Mouse (Mus musculus): ENCODE data around the gene Plcb1. TPM values are rescaled to one million over a fixed set of nuclear protein-coding genes. Genes with fewer than 3 reads are reported as not detected.

The Plcb1 gene
- polyA plus RNA-seq, 1 experiment = 0.55 TPM

GRCm38 (mm10) chr2:134851189-134852171, 65.6 kb downstream of the Plcb1 start:
- Histone ChIP-seq H3K79me3 (ENCODE audit: low read depth) (no peaks in the 10 kb centered on the region), H3K4me3 (ENCODE audit: insufficient read depth, poor library complexity, severe bottlenecking) (no peak overlapping the region), H3K36me3 (ENCODE audit: control insufficient read depth, insufficient read depth) (no peaks in the 10 kb centered on the region), H3K79me2 (ENCODE audit: control insufficient read depth, insufficient read depth) (no peaks in the 10 kb centered on the region), H3ac (ENCODE audit: control insufficient read depth, insufficient read length, low read depth) (no peak overlapping the region), H3K27me3 (ENCODE audit: control insufficient read depth, insufficient read depth, insufficient read length) (no peaks in the 10 kb centered on the region)
- TF ChIP-seq USF1 (IDR thresholded peaks at IDR 0.05; ENCODE audit: low read depth) = no peak
- no peak for TF ChIP-seq CTCF (IDR thresholded peaks at IDR 0.05; ENCODE audit: control insufficient read depth, insufficient read depth, insufficient read length)
- no peak for TF ChIP-seq MYOD1 (IDR thresholded peaks at IDR 0.05; ENCODE audit: control insufficient read depth, insufficient read length, low read depth)
- TF ChIP-seq CEBPB (IDR thresholded peaks at IDR 0.05; ENCODE audit: low read depth) = peak; percentile 79
- no peak for TF ChIP-seq MAX (IDR thresholded peaks at IDR 0.05)

- no peaks in the 10 kb centered on the region for H3K79me3 ChIP-seq (ENCODE audit: low read depth)
- H3K27me3 ChIP-seq (ENCODE audit: control insufficient read depth, insufficient read depth, insufficient read length) = no peaks in the 10 kb centered on the region
- H3ac ChIP-seq (ENCODE audit: control insufficient read depth, insufficient read length, low read depth) = no peak overlapping the region
- no peak overlapping the region for H3K4me3 ChIP-seq (ENCODE audit: insufficient read depth, poor library complexity, severe bottlenecking)
- TF ChIP-seq CEBPB (IDR thresholded peaks at IDR 0.05; ENCODE audit: low read depth) (no peak), MAX (IDR thresholded peaks at IDR 0.05) (no peak), MYOD1 (IDR thresholded peaks at IDR 0.05; ENCODE audit: control insufficient read depth, insufficient read length, low read depth) (no peak), FOSL1 (IDR thresholded peaks at IDR 0.05; ENCODE audit: insufficient read depth, low read length, poor library complexity, severe bottlenecking) (no peak), USF1 (IDR thresholded peaks at IDR 0.05; ENCODE audit: low read depth) (no peak), MYOG (IDR thresholded peaks at IDR 0.05; ENCODE audit: control insufficient read depth, extremely low read depth, insufficient read length) (no peak), CTCF (IDR thresholded peaks at IDR 0.05; ENCODE audit: control insufficient read depth, insufficient read depth, insufficient read length) (no peak)
- H3K79me2 ChIP-seq (ENCODE audit: control insufficient read depth, insufficient read depth) = no peaks in the 10 kb centered on the region
- H3K36me3 ChIP-seq (ENCODE audit: control insufficient read depth, insufficient read depth) = no peaks in the 10 kb centered on the region
Observed at GRCm38 (mm10) chr2:134856239-134856638, 70.4 kb downstream of the Plcb1 start.

GRCm38 (mm10) chr2:134856691-134857090, 70.8 kb downstream of the Plcb1 start:
- TF ChIP-seq MYOD1 (IDR thresholded peaks at IDR 0.05; ENCODE audit: control insufficient read depth, insufficient read length, low read depth) (no peak), CTCF (IDR thresholded peaks at IDR 0.05; ENCODE audit: control insufficient read depth, insufficient read depth, insufficient read length) (no peak), CEBPB (IDR thresholded peaks at IDR 0.05; ENCODE audit: low read depth) (no peak), MAX (IDR thresholded peaks at IDR 0.05) (no peak), FOSL1 (IDR thresholded peaks at IDR 0.05; ENCODE audit: insufficient read depth, low read length, poor library complexity, severe bottlenecking) (no peak), USF1 (IDR thresholded peaks at IDR 0.05; ENCODE audit: low read depth) (no peak), MYOG (IDR thresholded peaks at IDR 0.05; ENCODE audit: control insufficient read depth, extremely low read depth, insufficient read length) (no peak)
- Histone ChIP-seq H3K36me3 (ENCODE audit: control insufficient read depth, insufficient read depth) (no peaks in the 10 kb centered on the region), H3ac (ENCODE audit: control insufficient read depth, insufficient read length, low read depth) (no peak overlapping the region), H3K4me3 (ENCODE audit: insufficient read depth, poor library complexity, severe bottlenecking) (no peak overlapping the region), H3K79me3 (ENCODE audit: low read depth) (no peaks in the 10 kb centered on the region), H3K27me3 (ENCODE audit: control insufficient read depth, insufficient read depth, insufficient read length) (no peaks in the 10 kb centered on the region), H3K79me2 (ENCODE audit: control insufficient read depth, insufficient read depth) (no peaks in the 10 kb centered on the region)

- Histone ChIP-seq H3ac (ENCODE audit: control insufficient read depth, insufficient read length, low read depth) (no peak overlapping the region), H3K36me3 (ENCODE audit: control insufficient read depth, insufficient read depth) (no peaks in the 10 kb centered on the region), H3K79me2 (ENCODE audit: control insufficient read depth, insufficient read depth) (no peaks in the 10 kb centered on the region), H3K27me3 (ENCODE audit: control insufficient read depth, insufficient read depth, insufficient read length) (no peaks in the 10 kb centered on the region), H3K4me3 (ENCODE audit: insufficient read depth, poor library complexity, severe bottlenecking) (no peak overlapping the region), H3K79me3 (ENCODE audit: low read depth) (no peaks in the 10 kb centered on the region)
- TF ChIP-seq MYOD1 (IDR thresholded peaks at IDR 0.05; ENCODE audit: control insufficient read depth, insufficient read length, low read depth) (no peak), CEBPB (IDR thresholded peaks at IDR 0.05; ENCODE audit: low read depth) (no peak), MYOG (IDR thresholded peaks at IDR 0.05; ENCODE audit: control insufficient read depth, extremely low read depth, insufficient read length) (no peak), MAX (IDR thresholded peaks at IDR 0.05) (no peak), CTCF (IDR thresholded peaks at IDR 0.05; ENCODE audit: control insufficient read depth, insufficient read depth, insufficient read length) (no peak), USF1 (IDR thresholded peaks at IDR 0.05; ENCODE audit: low read depth) (no peak), FOSL1 (IDR thresholded peaks at IDR 0.05; ENCODE audit: insufficient read depth, low read length, poor library complexity, severe bottlenecking) (no peak)
Observed at GRCm38 (mm10) chr2:134864985-134865645, 79.2 kb downstream of the Plcb1 start.

GRCm38 (mm10) chr2:134867381-134867780, 81.5 kb downstream of the Plcb1 start:
- H3K79me2 ChIP-seq (ENCODE audit: control insufficient read depth, insufficient read depth) = no peaks in the 10 kb centered on the region
- H3K4me3 ChIP-seq (ENCODE audit: insufficient read depth, poor library complexity, severe bottlenecking) = no peak overlapping the region
- no peaks in the 10 kb centered on the region for H3K79me3 ChIP-seq (ENCODE audit: low read depth)
- no peak overlapping the region for H3ac ChIP-seq (ENCODE audit: control insufficient read depth, insufficient read length, low read depth)
- TF ChIP-seq MYOD1 (IDR thresholded peaks at IDR 0.05; ENCODE audit: control insufficient read depth, insufficient read length, low read depth) (no peak), CEBPB (IDR thresholded peaks at IDR 0.05; ENCODE audit: low read depth) (no peak), FOSL1 (IDR thresholded peaks at IDR 0.05; ENCODE audit: insufficient read depth, low read length, poor library complexity, severe bottlenecking) (no peak), MYOG (IDR thresholded peaks at IDR 0.05; ENCODE audit: control insufficient read depth, extremely low read depth, insufficient read length) (no peak), CTCF (IDR thresholded peaks at IDR 0.05; ENCODE audit: control insufficient read depth, insufficient read depth, insufficient read length) (no peak), MAX (IDR thresholded peaks at IDR 0.05) (no peak), USF1 (IDR thresholded peaks at IDR 0.05; ENCODE audit: low read depth) (no peak)
- H3K36me3 ChIP-seq (ENCODE audit: control insufficient read depth, insufficient read depth) = no peaks in the 10 kb centered on the region
- no peaks in the 10 kb centered on the region for H3K27me3 ChIP-seq (ENCODE audit: control insufficient read depth, insufficient read depth, insufficient read length)
